Mouse (Mus musculus) small intestine, adult 2 months (tissue): ENCODE data around the gene Olfr624.

Source experiments
- CTCF ChIP-seq: fragments of 200-500 bp; IDR thresholded peaks from 2 replicates; pipeline ENCODE4 v1.5.1; 2012; ENCODE audit warnings: low read depth, mild to moderate bottlenecking, control low read depth, inconsistent platforms, low read length, moderate library complexity, mixed read lengths; ENCODE audit not compliant: insufficient replicate concordance, insufficient read length; ENCODE audit errors: extremely low read depth
- POLR2A ChIP-seq: fragments of 200-500 bp; IDR thresholded peaks from 2 replicates; pipeline ENCODE4 v1.6.1; 2012; ENCODE audit warnings: low read depth, mild to moderate bottlenecking, control low read depth, inconsistent platforms, low read length, moderate library complexity

DNA sequence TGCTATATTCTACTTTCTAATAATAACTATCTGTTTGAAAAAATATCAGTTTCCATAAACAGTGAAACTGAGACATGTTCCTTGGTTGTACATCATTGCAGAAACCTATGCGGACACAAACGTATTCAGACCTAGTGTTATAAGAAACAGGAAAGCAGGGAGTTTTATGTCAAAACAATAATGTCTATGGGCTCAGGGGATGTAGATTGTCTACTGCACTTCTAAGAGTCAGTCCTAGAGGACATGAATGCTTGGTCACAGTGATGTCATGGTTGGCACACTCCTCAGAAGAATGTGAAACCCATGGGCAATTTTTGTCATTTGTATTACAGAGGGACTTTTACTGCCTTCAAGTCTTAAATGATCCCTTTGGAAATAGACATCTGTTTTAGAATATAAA is at the start of gene Olfr624:
- TF ChIP-seq CTCF, result no peak
- no peak for TF ChIP-seq POLR2A
